Mouse (Mus musculus): ENCODE data around the gene D6Ertd527e. TPM values are rescaled to one million over a fixed set of nuclear protein-coding genes. Genes with fewer than 3 reads are reported as not detected.

Gene D6Ertd527e
- total RNA-seq (2023), result under 1 TPM in 1 of 2 experiments, not detected in 1; 0.99 TPM

DNA sequence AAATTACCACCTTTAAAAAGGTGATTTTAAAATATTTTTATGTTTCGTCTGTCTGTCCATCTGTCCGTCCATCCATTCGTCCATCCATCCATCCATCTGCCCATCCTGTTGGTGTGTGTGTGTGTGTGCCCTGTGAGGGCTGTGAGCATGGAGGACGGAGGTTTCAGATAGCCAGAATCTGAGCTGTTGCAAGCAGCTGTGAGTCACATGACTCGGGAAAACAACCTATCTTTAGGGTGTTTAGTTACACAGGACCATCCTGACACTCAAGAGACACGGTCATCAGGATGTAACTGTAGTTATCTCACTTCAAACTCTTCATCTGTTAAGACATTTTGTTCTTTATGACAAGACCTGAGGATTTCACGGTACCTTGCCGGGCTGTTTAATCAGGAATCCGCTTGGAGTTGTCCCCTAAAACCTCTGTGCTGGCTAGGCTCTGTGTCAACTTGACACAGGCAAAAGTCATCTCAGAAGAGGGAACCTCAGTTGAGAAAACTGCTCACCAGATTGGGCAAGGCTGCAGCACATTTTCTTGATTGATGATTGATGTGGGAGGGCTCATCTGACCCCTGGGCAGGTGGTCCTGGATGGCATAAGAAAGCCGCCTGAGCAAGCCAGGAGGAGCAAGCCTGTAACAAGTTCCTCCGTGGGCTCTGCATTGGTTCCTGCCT lies at the start of gene D6Ertd527e:
Gene D6Ertd527e, plus strand, starts transcription at position 624 of the 674 bp plus-strand sequence.

Other genes with a start within 250 kb of the D6Ertd527e start
- 10 to 100 TPM; 64.7 to 86.4 TPM for gene Nfu1, start 95.5 kb upstream of the D6Ertd527e start, total RNA-seq (2023)
- 10 to 100 TPM; 35.9 to 36.4 TPM for gene Gfpt1, start 61.9 kb upstream of the D6Ertd527e start, total RNA-seq (2023)
- under 1 TPM; 0.12 to 0.18 TPM for gene Antxr1, start 231.1 kb downstream of the D6Ertd527e start, total RNA-seq (2023)
- gene Gkn1, start 246.2 kb downstream of the D6Ertd527e start, total RNA-seq (2023), result not detected

Measured in B cell, adult 67 days (primary cell).